Mouse (Mus musculus) B cell, adult 2 months (primary cell): ENCODE data around the gene Tagap.
A peak's percentile ranks its signal among the peaks of the same experiment; 100 is the strongest.

ENCODE experiments used
- DNase-seq, 2 experiments: peaks; one replicate each; pipeline ENCODE4 v3.0.0; 2022

The Tagap gene

GRCm38 (mm10) chr17:7925413-7926160, at the start of gene Tagap:
TSS of gene Tagap (plus strand) at chr17:7926000.
- peak; percentile 74 to 80 for DNase-seq

DNA sequence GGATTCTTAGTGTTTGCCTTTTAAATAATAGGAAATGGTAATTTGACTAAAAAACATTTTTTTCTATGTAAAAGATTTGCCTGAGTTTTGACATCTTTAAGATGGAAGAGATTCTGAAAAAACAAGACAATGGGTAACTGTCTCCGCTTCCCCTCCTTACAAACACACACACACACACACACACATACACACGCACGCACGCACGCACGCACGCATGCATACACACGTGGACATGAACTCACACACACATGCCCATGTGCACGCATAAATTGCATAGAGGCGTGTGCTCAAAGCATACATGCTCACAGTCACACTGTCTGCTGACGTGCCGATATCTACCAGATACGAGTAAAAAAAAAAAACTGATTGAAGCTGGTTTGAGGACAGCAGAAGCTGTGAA, 49.3 kb upstream of the Tagap start:
- DNase-seq: no peak

DNA sequence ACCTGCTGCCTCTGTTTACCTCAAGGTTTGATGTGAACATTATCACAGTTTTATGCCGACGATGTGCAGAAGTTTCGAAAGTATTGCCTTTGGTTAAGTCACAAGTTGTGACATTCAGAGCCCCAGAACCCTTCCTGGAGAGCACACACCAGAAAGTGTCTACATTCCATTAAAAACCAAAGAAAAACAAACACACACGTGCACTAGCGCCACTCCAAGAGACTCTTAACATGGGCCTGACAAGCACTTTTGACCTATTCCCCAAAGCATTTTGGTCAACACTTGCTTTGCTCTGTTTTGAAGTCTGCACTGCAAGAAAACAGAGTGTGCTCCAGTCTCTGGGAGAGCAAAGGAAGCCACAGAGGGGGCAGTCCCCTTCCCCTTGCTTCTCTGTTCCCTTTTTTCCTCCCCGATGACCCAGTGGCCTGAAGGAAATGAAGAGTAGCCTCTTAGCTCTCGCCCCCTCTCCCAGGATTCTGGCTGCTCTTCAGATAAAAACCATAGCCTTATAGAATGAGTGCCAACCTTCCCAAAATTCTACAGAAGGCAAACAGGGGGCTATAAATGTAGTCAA, 48.5 kb upstream of the Tagap start:
- DNase-seq: no peak

GRCm38 (mm10) chr17:7877878-7878277, 47.9 kb upstream of the Tagap start:
- DNase-seq: no peak

DNA sequence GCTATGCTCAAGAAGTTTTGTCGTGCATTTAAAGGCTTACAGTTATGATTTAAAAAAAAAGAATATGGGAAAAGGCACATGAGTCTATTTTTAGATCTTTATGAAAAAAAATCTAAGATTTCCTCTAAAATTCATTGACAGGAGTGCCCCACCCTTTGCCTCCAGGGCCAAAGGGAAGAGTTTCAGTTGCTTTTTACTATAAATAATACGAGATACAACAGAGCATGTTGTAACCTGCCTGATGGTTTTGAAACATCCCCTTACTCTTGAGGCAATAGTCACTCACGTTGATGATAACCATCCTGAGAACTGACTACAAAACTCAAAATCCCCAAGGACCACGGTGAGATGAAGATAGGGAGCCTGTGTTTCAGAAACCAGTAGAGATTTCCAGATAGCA, 46.3 kb upstream of the Tagap start:
- no peak for DNase-seq

DNA sequence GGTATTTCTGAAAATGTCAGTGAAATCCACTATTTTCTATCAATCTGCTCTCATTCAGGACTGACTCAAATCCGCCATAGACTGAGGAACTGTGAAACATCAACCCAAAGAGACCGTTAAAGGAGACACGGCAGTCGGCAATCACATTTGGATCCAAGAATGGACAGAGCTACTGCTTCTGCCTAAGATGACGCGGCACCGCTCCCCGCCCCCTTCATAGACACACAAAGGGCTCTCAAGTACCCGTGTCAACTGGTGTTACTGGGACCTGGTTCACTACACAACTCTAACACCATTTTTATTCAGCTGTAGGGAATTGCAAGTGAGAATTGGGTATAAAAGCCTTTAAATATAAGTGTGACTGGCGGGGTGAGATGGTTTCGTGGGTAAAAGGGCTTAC, 42.7 kb upstream of the Tagap start:
- no peak for DNase-seq

DNA sequence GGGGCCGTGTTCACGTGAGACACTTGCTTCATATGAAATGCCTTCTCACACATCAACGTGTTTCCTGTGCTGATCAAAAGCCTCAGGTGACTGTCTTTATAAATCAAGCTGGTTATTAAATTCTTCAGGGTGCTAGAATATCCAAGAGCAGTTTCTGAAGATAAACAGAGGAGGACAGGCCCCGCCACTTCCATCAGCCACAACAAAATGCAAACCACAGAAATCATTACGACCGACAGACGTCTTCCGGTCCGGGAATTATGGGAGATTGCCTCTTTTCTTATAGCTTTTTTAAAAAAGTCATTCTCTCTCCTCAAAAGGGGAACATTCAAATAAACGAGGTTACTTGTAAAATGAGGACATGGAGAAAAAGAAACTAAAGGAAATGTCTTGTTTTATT, 41.2 kb upstream of the Tagap start:
- no peak for DNase-seq

DNA sequence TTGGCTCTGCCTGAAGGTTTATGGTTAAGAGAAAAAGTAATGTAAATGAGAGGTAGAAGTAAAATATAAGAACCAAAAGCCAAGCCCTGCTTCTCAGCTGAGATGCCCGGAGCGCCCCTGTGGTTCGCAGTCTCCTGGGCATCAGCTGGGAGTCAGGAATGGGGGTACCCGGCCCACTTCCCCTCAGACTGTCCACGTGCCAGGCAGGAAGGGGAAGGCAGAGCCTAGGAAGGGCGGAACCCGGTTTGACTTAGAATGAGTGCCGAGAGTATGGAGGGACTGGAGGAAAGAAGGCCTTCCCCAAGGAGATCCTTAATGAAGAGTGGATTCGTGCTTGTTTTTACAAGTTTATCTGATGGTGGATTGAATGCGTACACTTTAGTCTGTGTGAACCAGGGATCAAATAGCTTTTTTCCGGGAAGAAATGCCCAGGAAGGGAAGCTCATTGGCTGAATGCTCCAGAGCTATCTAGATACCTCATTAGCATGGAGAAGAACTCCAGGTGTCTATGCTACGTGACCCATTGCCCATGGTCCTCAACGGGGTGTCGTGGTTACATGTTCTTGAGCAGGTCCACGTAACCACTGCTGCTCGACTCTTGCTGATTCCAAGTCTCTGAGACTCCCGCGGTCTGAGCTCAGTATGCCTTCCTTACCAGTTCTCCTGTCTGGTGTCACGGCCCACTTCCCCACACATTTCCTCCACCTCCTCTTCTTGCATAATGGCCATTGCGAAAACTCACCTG, 38.6 kb upstream of the Tagap start:
- DNase-seq: no peak

GRCm38 (mm10) chr17:7888291-7888690, 37.5 kb upstream of the Tagap start:
- no peak for DNase-seq

DNA sequence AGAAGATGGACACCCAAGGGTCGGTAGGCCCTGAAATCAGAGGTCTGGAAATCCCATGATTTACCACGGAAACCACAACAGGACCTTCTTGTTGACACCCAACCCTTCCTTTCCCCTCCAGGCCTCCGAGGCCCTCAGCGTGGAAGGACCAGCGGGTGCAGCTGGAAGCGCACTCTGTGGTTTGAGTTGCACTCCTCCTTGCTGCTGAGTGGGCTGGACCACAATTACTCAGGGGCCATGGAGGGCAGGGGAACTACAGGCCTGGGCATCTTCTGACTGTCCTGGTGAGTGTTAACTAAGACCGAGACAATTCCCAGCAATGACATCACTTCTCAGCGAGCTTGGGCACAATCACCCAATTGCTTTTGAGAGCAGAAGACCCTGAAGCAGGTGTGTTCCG, 36.8 kb upstream of the Tagap start:
- DNase-seq: peak in 1 of 2 experiments; percentile 13

- DNase-seq: peak; percentile 77 to 78
These were observed 33.1 kb upstream of the Tagap start for GRCm38 (mm10) chr17:7892676-7893075.

GRCm38 (mm10) chr17:7894094-7894493, 31.7 kb upstream of the Tagap start:
- DNase-seq: no peak

DNA sequence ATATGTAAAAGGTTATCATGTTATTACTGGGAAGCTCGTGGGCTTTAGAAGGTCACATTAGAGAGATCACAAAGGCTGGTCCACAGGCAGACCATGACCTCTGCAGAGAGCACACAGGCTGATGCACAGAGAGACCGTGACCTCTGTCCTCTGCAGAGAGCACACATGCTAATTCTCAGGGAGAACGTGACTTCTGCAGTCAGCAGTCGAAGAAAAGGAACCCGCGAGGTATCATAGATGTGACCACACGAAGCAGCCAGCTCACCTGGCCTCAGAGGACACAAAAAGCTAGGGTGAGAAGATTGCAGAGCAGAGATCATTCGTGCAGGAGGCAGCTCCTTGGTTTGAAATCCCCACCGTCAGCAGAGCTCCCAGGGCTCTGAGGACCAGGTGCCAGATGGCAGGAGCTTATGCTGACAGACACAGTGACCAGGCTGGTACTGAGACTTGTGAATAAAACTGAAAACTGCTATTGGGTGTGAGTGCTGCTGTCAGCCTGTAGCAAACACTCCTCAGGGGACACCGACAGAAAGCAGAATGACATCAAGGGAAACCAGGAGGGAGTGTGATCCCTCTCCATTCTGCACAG, 29.7 kb upstream of the Tagap start:
- DNase-seq: no peak

GRCm38 (mm10) chr17:7897120-7897519, 28.7 kb upstream of the Tagap start:
- DNase-seq: peak; percentile 22 to 24

- DNase-seq: peak in 1 of 2 experiments; percentile 24
These were observed 28.0 kb upstream of the Tagap start for GRCm38 (mm10) chr17:7897756-7898155.

- DNase-seq: no peak
These were observed 26.6 kb upstream of the Tagap start for GRCm38 (mm10) chr17:7899233-7899632.

GRCm38 (mm10) chr17:7899961-7900360, 25.8 kb upstream of the Tagap start:
- no peak for DNase-seq

- DNase-seq: no peak
These were observed 24.3 kb upstream of the Tagap start for GRCm38 (mm10) chr17:7901536-7901935.

- DNase-seq: peak; percentile 86
These were observed 23.4 kb upstream of the Tagap start for GRCm38 (mm10) chr17:7902362-7902761.

- no peak for DNase-seq
These were observed 20.8 kb upstream of the Tagap start for GRCm38 (mm10) chr17:7904992-7905391.

GRCm38 (mm10) chr17:7905936-7906685, 19.7 kb upstream of the Tagap start:
- DNase-seq: no peak

DNA sequence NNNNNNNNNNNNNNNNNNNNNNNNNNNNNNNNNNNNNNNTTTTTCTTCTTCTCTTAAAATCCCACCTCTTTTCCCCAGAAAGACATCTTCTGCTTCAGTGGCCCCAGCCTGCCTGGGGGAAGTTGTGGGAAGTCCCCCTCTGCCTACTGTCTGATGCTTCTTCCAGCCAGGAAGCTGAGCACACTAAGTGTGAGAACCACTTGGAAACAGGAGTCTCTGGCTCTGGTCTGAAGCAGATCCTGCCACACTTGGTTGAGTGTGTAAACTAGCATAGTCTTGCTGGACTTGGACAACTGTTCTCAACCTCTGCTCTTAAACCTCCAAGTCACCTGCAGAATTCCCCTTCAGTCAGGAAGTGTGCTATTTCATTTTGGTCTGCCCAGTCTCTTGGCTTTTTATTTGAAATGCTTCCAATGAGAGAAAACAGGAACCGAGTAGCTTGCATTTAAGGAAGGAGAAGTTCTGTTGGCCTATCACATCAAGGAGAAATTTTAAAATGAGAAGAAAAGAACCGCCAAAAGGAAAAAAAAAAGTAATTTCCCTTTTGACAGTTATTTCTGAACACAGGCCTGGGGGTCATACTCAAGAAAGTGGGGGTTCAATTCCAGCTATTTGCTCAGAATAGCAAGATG, 11.1 kb upstream of the Tagap start:
- peak; percentile 24 to 33 for DNase-seq
